9 mouse cellular contexts compared by ENCODE assay signal in the genomic region with DNA sequence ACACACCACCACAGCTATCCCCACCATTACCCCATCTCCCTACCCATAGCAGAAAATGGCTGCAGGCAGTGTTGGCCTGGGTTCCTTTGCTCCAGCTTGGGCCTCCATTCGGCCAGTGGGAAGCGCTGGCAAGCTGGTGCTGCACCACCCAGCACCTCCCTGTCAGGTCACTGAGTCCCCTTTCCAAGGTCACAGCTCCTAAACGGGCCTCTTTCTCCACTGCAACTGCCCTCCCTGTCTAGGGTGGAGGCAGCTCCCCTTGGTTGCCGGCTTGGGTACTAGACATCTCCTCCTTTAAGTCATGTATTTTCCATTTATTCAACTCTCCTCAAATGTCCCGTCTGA. TPM values are rescaled to one million over a fixed set of nuclear protein-coding genes. Genes with fewer than 3 reads are reported as not detected.
DNase-seq lines count a peak whose midpoint lies in the region; ATAC-seq and TF ChIP-seq lines count a peak whose summit lies in the region.
"Had no signal": no experiment of that assay in that cellular context is flagged by ENCODE, and none has a peak within 500 bp of the region (broad histone marks: within the 10 kb centered on the region; RNA-seq: fewer than 3 reads in every experiment).

No protein-coding gene starts in this region.

- peaks cover 28% of the 10 kb centered on the region for H3K4me1 ChIP-seq in lung, embryonic 14.5 days (ENCODE audit: insufficient read depth)
- H3K4me1 ChIP-seq in lung, adult 2 months (ENCODE audit: control insufficient read depth, insufficient read depth, low read length), result peaks cover 3% of the 10 kb centered on the region
- H3K4me1 ChIP-seq in forebrain, embryonic 13.5 days, result peaks cover 52% of the 10 kb centered on the region

- 26% methylated on average over 5 of the region's 5 CpGs for WGBS in lung, embryonic 14.5 days
- WGBS in lung, adult 2 months, result 49% methylated on average over 5 of the region's 5 CpGs
- 38% methylated on average over 5 of the region's 5 CpGs for WGBS in forebrain, embryonic 13.5 days

- no peak for TF ChIP-seq POLR2A in lung, adult 2 months (IDR thresholded peaks at IDR 0.05; ENCODE audit: borderline replicate concordance, extremely low read depth, low read depth, low read length)
- no peak for TF ChIP-seq POLR2A in myocyte (IDR thresholded peaks at IDR 0.05; ENCODE audit: insufficient read length, low read depth)

- peak overlapping the region; percentile 18; the same call in 1 of the 2 replicates for H3K9ac ChIP-seq in lung, embryonic 14.5 days
- H3K9ac ChIP-seq in forebrain, embryonic 13.5 days, result peak overlapping the region; percentile 74; the same call in 1 of the 2 replicates

- no peak overlapping the region for H3ac ChIP-seq in myocyte (ENCODE audit: control insufficient read depth, insufficient read length)

- no peak for ATAC-seq in lung, embryonic 14.5 days (ENCODE audit: insufficient read depth)
- no peak for ATAC-seq in forebrain, embryonic 13.5 days

- no peaks in the 10 kb centered on the region for H3K9me3 ChIP-seq in lung, embryonic 14.5 days (ENCODE audit: low read depth, low read length)
- no peaks in the 10 kb centered on the region for H3K9me3 ChIP-seq in forebrain, embryonic 13.5 days (replicated peaks)

- peak overlapping the region; percentile 45 for H3K4me3 ChIP-seq in lung, embryonic 14.5 days (ENCODE audit: low read depth, low read length)
- no peak overlapping the region for H3K4me3 ChIP-seq in lung, adult 2 months (replicated peaks; ENCODE audit: extremely low read depth, low read depth, low read length)
- H3K4me3 ChIP-seq in forebrain, embryonic 13.5 days, result peak overlapping the region; percentile 51; the same call in 1 of the 2 replicates
- H3K4me3 ChIP-seq in myocyte, result no peak overlapping the region

- DNase-seq in lung, embryonic 14.5 days, result no peak
- DNase-seq in lung, adult 2 months, result no peak
- peak; percentile 41 for DNase-seq in kidney, postnatal 10 days
- no peak for DNase-seq in gastrocnemius, adult 8-10 months (ENCODE audit: low spot score in 2 of 2)
- no peak for DNase-seq in layer of hippocampus, adult 8-10 months (ENCODE audit: low spot score in 2 of 2)
- no peak for DNase-seq in heart, adult 8-10 months (ENCODE audit: low spot score)

- H3K27ac ChIP-seq in lung, embryonic 14.5 days (ENCODE audit: low read depth), result no peak overlapping the region
- peak overlapping the region; percentile 83 for H3K27ac ChIP-seq in forebrain, embryonic 13.5 days

- H3K36me3 ChIP-seq in lung, embryonic 14.5 days (ENCODE audit: insufficient read depth), result no peaks in the 10 kb centered on the region
- H3K36me3 ChIP-seq in forebrain, embryonic 13.5 days (ENCODE audit: poor library complexity, severe bottlenecking), result no peaks in the 10 kb centered on the region
- no peaks in the 10 kb centered on the region for H3K36me3 ChIP-seq in myocyte (ENCODE audit: control insufficient read depth, insufficient read depth)

- peak overlapping the region; percentile 76 for H3K4me2 ChIP-seq in lung, embryonic 14.5 days
- peak overlapping the region; percentile 81 for H3K4me2 ChIP-seq in forebrain, embryonic 13.5 days
- peak overlapping the region; percentile 95 for H3K4me2 ChIP-seq in myocyte (ENCODE audit: low read depth)

- TF ChIP-seq CTCF in lung, embryonic 14.5 days (IDR thresholded peaks at IDR 0.05; ENCODE audit: low read depth), result no peak
- TF ChIP-seq CTCF in lung, adult 2 months (IDR thresholded peaks at IDR 0.05; ENCODE audit: insufficient read depth, low read length), result no peak

- no peaks in the 10 kb centered on the region for H3K79me2 ChIP-seq in myocyte (ENCODE audit: control insufficient read depth, insufficient read depth)

- H3K27me3 ChIP-seq in lung, embryonic 14.5 days (ENCODE audit: insufficient read depth, low read length), result peaks cover 7% of the 10 kb centered on the region; the same call in 1 of the 2 replicates
- H3K27me3 ChIP-seq in forebrain, embryonic 13.5 days, result peaks cover 28% of the 10 kb centered on the region
- no peaks in the 10 kb centered on the region for H3K27me3 ChIP-seq in myocyte (ENCODE audit: control insufficient read depth, insufficient read depth, insufficient read length)

TF ChIP-seq in myocyte, 11 proteins besides CTCF, POLR2A, EP300 and RAD21:
- no peak for TF ChIP-seq TCF3 (IDR thresholded peaks at IDR 0.05; ENCODE audit: insufficient read length, low read depth)
- TF ChIP-seq CEBPB (IDR thresholded peaks at IDR 0.05; ENCODE audit: insufficient read depth, poor library complexity, severe bottlenecking), result no peak

RNA-seq across cellular contexts. Expression of a gene that starts 44.0 kb away (rescaled TPM):
- polyA plus RNA-seq in lung, embryonic 14.5 days (2014; fragmentation: Nextera tagmentation; extraction: Ambion mirVana), result 2,614 and 2,926 TPM in 2 replicates
- polyA plus RNA-seq in lung, adult 2 months (2012; rRNA removed), result 941 and 1,175 TPM in 2 replicates
- 3,229 and 3,555 TPM in 2 replicates for polyA plus RNA-seq in forebrain, embryonic 13.5 days (2015; fragmentation: Nextera tagmentation; extraction: Ambion mirVana)
- 2,358 TPM for polyA plus RNA-seq in myocyte (2012; fragmentation: generic; extraction: Trizol)
- 100 to 1,000 TPM; 131 to 185 (median 162) TPM for total RNA-seq in gastrocnemius, adult 8-10 months (2022)
- 1,000 to 10,000 TPM; 1,218 to 1,398 (median 1,309) TPM for total RNA-seq in layer of hippocampus, adult 8-10 months (2022)
- 100 to 1,000 TPM; 188 to 320 (median 251) TPM for total RNA-seq in heart, adult 8-10 months (2022)

RNA-seq across cellular contexts. Expression of a gene that starts 57.0 kb away (rescaled TPM):
- 0.23 and 0.57 TPM in 2 replicates for polyA plus RNA-seq in lung, embryonic 14.5 days (2014; fragmentation: Nextera tagmentation; extraction: Ambion mirVana)
- 0.06 and 0.60 TPM in 2 replicates for polyA plus RNA-seq in lung, adult 2 months (2012; rRNA removed)
- polyA plus RNA-seq in forebrain, embryonic 13.5 days (2015; fragmentation: Nextera tagmentation; extraction: Ambion mirVana), result 1.3 and 1.7 TPM in 2 replicates
- polyA plus RNA-seq in myocyte (2012; fragmentation: generic; extraction: Trizol), result 1.1 TPM
- total RNA-seq in gastrocnemius, adult 8-10 months (2022), result under 1 TPM in 3 of 4 experiments, not detected in 1; 0.21 to 0.54 (median 0.29) TPM
- total RNA-seq in layer of hippocampus, adult 8-10 months (2022), result under 1 TPM in 3 of 4 experiments, not detected in 1; 0.49 to 0.79 (median 0.73) TPM
- total RNA-seq in heart, adult 8-10 months (2022), result not detected
- total RNA-seq: liver, adult 2 months had no signal
- polyA plus RNA-seq: liver, adult 2 months had no signal

Comparison
In these comparisons a context has a peak if more than half of its experiments do, and no peak if none do; other contexts are left out.
1. H3K4me3 ChIP-seq: peak in lung, embryonic 14.5 days (single experiment) and forebrain, embryonic 13.5 days (single experiment); none in lung, adult 2 months (single experiment) and myocyte (single experiment).
2. Peak in every context shown above with its lines, with median percentiles within 50 percentile points of each other: H3K4me2 ChIP-seq.